Mouse (Mus musculus): ENCODE data around the gene Timeless.
"Not testable (repeated sequence)": the region's sequence is repeated elsewhere in the genome, so short reads cannot be mapped to it uniquely, and the experiment has no call there.

Gene Timeless

DNA sequence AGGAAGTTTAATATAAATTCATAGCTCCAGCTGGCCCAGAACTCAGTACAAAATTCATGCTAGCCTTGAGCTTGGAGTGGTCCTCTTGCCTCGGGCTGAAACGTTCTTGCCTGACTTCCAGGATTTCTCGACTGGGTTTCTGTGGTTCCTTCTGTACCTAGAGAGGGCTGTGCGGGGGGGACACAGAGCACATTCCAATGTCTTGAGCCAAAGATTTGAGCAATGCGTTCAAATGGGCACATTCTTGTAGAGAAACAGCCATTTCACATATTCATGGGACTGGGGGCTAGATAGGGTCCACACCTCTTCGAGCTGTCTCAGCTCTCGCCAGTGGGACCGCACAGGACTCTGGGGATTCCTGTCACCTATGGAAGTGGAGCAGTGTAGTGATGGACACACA lies 24.1 kb downstream of the Timeless start:
- DNase-seq (ENCODE audit: low read depth, low spot score), result no peak

DNA sequence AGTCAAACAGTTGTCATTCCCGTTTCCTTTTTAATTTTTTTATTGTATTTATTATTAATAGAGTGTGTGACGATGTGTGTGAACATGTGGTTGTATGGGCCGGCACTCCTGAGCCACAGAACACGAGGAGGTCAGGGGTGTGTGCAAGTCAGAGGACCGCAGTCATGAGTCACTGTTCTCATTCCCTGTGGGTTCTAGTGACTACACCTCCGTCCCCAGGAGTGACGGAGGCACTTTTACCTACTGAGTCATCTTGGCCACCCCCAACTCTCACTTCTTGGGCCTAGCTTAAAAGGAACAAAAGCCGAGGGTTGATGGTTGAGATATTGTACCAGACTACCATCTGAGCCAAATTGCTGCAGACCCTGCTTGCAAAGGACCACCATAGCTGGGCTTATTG lies 24.5 kb downstream of the Timeless start:
- no peak for DNase-seq (ENCODE audit: low read depth, low spot score)

- DNase-seq (ENCODE audit: low read depth, low spot score), result no peak
Measured at GRCm38 (mm10) chr10:128258953-128259352, 27.1 kb downstream of the Timeless start.

DNA sequence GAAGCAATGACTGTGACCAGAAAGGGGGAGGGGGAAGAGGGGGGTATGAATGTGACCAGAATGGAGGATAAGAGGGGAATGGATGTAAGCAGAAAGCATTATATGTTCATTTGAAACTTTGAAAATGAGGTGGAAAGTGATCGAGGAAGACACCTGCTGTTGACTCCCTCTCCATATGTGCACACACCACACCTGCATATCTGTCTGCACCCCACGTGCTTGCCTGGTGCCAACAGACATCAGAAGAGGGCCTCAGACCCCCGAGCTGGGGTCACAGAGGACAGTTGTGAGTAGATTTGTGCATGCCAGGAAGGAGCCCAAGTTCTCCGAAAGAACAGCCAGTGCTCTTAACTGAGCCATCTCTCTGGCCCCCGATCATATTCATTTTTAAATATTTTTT lies 28.1 kb downstream of the Timeless start:
- no peak for DNase-seq (ENCODE audit: low read depth, low spot score)

DNA sequence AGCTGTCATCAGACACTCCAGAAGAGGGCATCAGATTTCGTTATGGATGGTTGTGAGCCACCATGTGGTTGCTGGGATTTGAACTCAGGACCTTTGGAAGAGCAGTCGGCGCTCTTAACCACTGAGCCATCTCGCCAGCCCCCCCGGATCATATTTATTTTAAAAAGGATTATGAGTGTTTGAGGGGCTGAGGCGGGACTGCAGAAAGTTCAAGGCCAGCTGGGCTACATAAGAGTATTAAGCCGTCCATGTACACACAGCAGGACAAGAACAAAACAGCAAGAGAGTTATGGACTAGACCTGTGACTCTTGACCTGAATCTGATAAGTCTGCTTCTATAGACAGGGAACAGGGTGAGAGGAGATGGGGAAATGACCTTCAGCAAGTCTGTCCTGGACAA lies 28.5 kb downstream of the Timeless start:
- DNase-seq (ENCODE audit: low read depth, low spot score), result not testable (repeated sequence)

DNA sequence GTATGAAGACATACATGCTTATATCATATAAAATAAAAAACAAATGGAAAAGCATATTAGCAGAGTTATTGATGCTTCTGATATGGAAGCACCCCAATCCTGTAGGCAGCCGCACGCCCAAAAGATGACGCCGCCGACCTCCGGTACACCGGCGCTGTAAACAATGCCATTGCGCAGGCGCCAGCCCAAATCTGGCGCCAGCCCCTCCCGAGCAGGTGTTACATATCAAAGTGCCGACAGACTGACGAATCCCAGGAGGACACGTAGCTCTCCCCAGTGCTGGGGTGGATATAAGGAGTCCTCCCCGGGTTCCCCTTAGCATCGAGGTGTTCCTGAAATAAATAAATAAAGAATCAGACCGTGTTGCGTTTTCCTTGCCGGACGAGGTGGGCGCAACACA lies 30.4 kb downstream of the Timeless start:
- no peak for DNase-seq (ENCODE audit: low read depth, low spot score)

DNA sequence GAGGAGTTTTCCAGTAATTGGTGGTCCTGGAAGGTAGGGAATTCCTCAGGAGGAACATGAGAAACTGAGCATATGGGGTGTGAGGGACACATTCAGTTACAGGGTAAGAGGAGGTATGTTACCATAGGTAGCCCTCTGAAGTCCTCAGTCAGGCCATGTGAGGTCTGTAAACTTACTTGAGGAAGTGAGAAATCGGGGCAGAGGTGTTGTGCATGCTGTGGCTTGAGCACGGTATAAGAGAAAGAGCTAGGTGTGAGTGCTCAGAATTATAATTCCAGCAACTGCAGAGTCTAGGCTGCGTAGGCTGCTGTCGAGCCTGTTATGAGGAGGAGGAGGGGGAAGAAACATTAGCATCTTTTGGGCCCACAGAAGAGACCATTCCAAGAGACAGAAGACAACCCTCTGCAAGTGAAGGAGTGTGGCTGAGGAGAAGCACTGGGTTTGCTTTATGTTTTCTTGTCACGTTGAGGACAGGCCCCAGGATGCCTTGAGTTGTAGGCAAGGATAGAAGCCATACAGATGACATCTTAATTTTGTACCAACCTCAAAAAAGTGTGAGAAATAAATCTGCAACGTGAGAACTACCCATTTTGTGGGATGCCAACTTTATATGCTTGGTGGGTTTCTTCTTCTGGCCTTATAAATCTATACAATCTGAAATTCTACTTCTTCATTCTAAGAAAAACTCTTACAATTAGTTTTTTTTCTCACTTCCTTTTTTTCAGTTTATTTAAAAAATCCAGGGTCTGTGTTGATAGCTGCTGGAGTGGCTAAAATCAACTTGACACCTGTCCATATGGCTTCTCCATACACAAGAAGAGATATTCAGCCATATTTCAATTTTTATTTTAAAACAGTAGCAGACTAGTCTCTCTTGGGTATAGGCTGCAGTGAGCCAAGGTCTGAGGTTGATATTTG lies 31.8 kb downstream of the Timeless start:
- DNase-seq (ENCODE audit: low read depth, low spot score), result no peak

- DNase-seq (ENCODE audit: low read depth, low spot score), result no peak
Measured at GRCm38 (mm10) chr10:128268371-128268770, 36.5 kb downstream of the Timeless start, which contains the start of gene Apof. Apof (plus strand) TSS chr10:128268671.

- no peak for DNase-seq (ENCODE audit: low read depth, low spot score)
Measured at GRCm38 (mm10) chr10:128269206-128269910, 37.5 kb downstream of the Timeless start.

DNA sequence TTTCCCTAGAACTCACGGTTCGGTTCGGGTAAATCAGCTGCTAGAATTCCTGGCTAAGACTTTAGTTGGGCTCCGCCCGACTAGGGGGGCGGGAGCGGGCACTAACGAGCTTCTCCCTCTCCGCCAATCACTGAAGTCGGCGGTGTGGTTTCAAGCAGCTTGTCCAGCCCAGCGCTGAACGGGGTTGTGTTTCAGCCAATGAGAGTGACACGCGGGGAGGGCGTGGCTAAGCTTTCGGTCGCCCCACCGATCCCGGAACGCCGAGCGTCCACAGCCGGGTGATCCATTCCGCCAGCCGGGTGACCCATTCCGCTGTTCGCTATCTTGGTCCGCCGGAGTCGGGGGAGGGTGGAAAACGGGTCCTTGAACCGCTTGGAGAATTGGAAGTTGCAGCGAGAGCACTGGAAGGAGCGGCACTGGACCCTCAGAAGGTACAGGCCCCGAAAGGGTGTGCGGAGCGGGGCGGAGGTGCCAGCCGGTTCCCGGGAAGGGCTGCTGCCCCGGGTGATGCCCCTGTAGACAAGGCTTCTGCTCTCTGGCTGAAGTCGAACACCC lies 38.5 kb downstream of the Timeless start, which contains the start of gene Stat2:
Gene Stat2 (plus strand): TSS at position 273 of the 555 bp plus-strand sequence.
- DNase-seq (ENCODE audit: low read depth, low spot score), result peak; percentile 92

- no peak for DNase-seq (ENCODE audit: low read depth, low spot score)
Measured at GRCm38 (mm10) chr10:128270866-128271265, 39.0 kb downstream of the Timeless start.

DNA sequence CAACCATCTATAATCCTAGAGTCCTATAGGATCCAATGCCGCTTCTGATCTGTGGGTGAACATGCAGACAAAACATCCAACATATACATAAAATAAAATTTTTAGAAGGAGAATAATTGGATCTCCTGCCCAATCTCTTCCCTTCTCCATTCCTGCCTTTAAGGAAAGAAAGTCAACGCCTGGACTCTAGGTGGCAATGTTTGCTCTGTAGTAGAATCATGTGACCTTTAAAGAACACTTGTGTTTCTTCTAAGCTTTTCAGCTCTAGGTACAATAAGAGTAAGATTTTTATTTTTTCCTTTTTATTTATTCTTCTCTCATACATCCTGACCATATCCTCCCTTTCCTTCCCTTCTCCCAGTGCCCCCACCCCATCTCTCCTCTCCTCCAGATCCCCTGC lies 40.0 kb downstream of the Timeless start:
- DNase-seq (ENCODE audit: low read depth, low spot score), result no peak

GRCm38 (mm10) chr10:128272819-128273439 lies 41.1 kb downstream of the Timeless start:
- not testable (repeated sequence) for DNase-seq (ENCODE audit: low read depth, low spot score)

- DNase-seq (ENCODE audit: low read depth, low spot score), result not testable (repeated sequence)
Measured at GRCm38 (mm10) chr10:128275374-128275773, 43.5 kb downstream of the Timeless start.

- no peak for DNase-seq (ENCODE audit: low read depth, low spot score)
Measured at GRCm38 (mm10) chr10:128278158-128278557, 46.3 kb downstream of the Timeless start.

GRCm38 (mm10) chr10:128280943-128281342 lies 49.1 kb downstream of the Timeless start:
- no peak for DNase-seq (ENCODE audit: low read depth, low spot score)

DNA sequence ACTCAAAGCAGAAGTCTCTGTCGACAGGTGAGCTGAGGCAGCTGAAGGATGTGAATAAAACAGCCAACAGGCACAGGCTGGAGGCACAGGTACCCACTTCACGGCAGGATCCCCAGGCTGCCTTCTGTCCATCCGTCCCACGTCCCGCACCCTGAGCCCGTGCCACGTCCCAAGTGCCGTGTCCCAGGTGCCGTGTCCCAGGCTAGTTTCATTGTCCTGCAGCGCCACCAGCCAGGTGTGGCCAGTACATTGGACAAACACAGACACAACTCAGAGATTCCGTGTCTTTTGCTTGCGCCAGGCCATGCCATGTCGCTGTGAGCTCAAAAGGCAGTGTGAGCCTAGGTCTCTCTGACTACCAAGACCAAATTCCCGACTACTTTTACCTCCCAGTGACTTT lies 49.8 kb downstream of the Timeless start:
- DNase-seq (ENCODE audit: low read depth, low spot score), result no peak

- no peak for DNase-seq (ENCODE audit: low read depth, low spot score)
Measured at GRCm38 (mm10) chr10:128282886-128283450, 51.1 kb downstream of the Timeless start.

- peak; percentile 62 for DNase-seq (ENCODE audit: low read depth, low spot score)
Measured at GRCm38 (mm10) chr10:128283604-128284579, 52.0 kb downstream of the Timeless start.

DNA sequence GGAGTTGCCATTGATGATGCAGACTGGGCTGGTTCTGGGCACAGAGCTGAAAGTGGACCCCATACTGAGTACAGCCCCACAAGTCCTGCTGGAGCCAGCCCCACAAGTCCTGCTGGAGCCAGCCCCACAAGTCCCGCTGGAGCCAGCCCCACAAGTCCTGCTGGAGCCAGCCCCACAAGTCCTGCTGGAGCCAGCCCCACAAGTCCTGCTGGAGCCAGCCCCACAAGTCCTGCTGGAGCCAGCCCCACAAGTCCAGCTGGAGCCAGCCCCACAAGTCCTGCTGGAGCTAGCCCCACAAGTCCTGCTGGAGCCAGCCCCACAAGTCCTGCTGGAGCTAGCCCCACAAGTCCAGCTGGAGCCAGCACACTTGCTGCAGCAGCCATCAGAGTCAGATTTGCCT lies 58.7 kb downstream of the Timeless start:
- DNase-seq (ENCODE audit: low read depth, low spot score), result not testable (repeated sequence)
